Mouse (Mus musculus) midbrain, embryonic 13.5 days (tissue): ENCODE data around the gene Shb. TPM values are rescaled to one million over a fixed set of nuclear protein-coding genes. Genes with fewer than 3 reads are reported as not detected.

Experiments
- ATAC-seq: fragments of 200-750 bp; cut with Nextera tagmentation; 2 replicates; pipeline ENCODE4 v1.8.0; 2017; ENCODE audit warnings: mild to moderate bottlenecking, moderate TSS enrichment, moderate library complexity
- H3K27ac ChIP-seq: fragments of 300-500 bp; sonication (generic); 2 replicates; pipeline ENCODE4 v1.5.1; 2015; ENCODE audit warnings: inconsistent platforms, mild to moderate bottlenecking, moderate library complexity
- H3K27me3 ChIP-seq: fragments of 300-500 bp; sonication (generic); 2 replicates; pipeline ENCODE4 v1.6.1; 2015; ENCODE audit warnings: mild to moderate bottlenecking, inconsistent platforms
- H3K36me3 ChIP-seq: fragments of 300-500 bp; sonication (generic); 2 replicates; pipeline ENCODE4 v1.6.1; 2015; ENCODE audit warnings: mild to moderate bottlenecking, inconsistent platforms
- H3K4me1 ChIP-seq: fragments of 300-500 bp; sonication (generic); replicated peaks from 2 replicates; pipeline ENCODE4 v1.6.1; 2015; ENCODE audit warnings: inconsistent platforms
- H3K4me2 ChIP-seq: fragments of 300-500 bp; sonication (generic); replicated peaks from 2 replicates; pipeline ENCODE4 v1.6.1; 2015; ENCODE audit warnings: moderate library complexity, mild to moderate bottlenecking, inconsistent platforms
- H3K4me3 ChIP-seq: fragments of 300-500 bp; sonication (generic); replicated peaks from 2 replicates; pipeline ENCODE4 v1.5.1; 2015; ENCODE audit warnings: mild to moderate bottlenecking, inconsistent platforms
- H3K9ac ChIP-seq: fragments of 300-500 bp; sonication (generic); replicated peaks from 2 replicates; pipeline ENCODE4 v1.6.1; 2015; ENCODE audit warnings: mild to moderate bottlenecking, inconsistent platforms
- H3K9me3 ChIP-seq: fragments of 300-500 bp; sonication (generic); 2 replicates; pipeline ENCODE4 v1.6.1; 2016; ENCODE audit warnings: mild to moderate bottlenecking, inconsistent platforms
- WGBS: fragments of 180-500 bp; shearing (Covaris S2); methylation state at CpG from one replicate; pipeline ENCODE4 v1.1.7; 2015; 5-methylcytosine and 5-hydroxymethylcytosine counted together
- polyA plus RNA-seq: library from polyadenylated mRNA; unstranded; fragments of >200 nt; fragmentation: Nextera tagmentation; extraction: Ambion mirVana; gene quantifications from 2 replicates; pipeline ENCODE4 v1.2.1, GENCODE M21; 2015

Shb gene
- polyA plus RNA-seq, 1 experiment from 2014 or later: 3.6 TPM

DNA sequence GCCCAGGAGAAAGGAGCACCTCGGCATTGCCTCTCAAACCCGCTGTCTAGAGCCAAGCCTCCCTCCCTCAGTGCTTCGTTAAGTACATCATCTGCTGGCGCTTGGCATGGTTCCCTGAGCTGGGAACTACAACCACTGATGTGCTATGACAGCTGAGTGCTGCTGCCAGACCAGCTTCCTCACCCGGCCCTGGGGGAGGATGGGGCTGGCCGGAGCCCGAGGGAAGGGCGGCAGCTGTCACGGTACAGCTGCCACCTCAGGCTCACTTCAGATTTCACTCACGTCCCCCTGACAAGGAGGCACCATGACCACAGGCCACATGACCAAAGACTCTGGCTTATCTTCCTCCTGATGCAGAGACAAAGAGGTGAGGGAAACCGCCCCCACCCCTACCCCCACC is 59.1 kb downstream of the Shb start:
- peak overlapping the region; percentile 69 for H3K27ac ChIP-seq

DNA sequence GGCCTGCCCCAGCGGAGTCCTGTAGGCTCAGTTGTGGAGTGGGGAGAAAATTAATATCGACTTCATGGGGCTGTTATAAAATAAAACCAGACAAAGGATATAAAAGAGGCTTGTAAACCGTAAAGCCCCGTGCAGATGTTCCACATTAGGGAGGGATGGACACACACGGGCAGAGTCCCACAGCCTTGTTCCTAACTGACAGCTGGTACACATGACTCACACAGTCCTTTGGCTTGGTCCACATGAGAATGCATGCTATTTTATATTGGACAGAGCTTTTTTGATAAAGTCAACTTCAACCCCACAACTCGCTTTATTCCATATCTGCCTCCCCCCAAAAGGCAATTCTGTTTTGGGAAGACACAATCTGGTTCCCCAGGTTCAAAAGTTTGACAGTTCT is 59.6 kb downstream of the Shb start:
- no peak for ATAC-seq
- Histone ChIP-seq H3K36me3 (no peaks in the 10 kb centered on the region), H3K27me3 (no peaks in the 10 kb centered on the region), H3K9me3 (no peaks in the 10 kb centered on the region), H3K27ac (peak overlapping the region; percentile 69), H3K4me1 (peaks cover 45% of the 10 kb centered on the region), H3K9ac (no peak overlapping the region), H3K4me3 (no peak overlapping the region), H3K4me2 (no peak overlapping the region)
- WGBS: 61% methylated on average over 6 of the region's 6 CpGs

More for the DNA sequence above, 59.1 kb downstream of the Shb start:
- no peaks in the 10 kb centered on the region for H3K27me3 ChIP-seq
- WGBS: 21% methylated on average over 11 of the region's 11 CpGs
- H3K4me2 ChIP-seq: no peak overlapping the region
- no peaks in the 10 kb centered on the region for H3K36me3 ChIP-seq
- H3K4me1 ChIP-seq: peaks cover 49% of the 10 kb centered on the region
- H3K9me3 ChIP-seq: no peaks in the 10 kb centered on the region
- ATAC-seq: peak; percentile 85
- H3K4me3 ChIP-seq: no peak overlapping the region
- no peak overlapping the region for H3K9ac ChIP-seq

DNA sequence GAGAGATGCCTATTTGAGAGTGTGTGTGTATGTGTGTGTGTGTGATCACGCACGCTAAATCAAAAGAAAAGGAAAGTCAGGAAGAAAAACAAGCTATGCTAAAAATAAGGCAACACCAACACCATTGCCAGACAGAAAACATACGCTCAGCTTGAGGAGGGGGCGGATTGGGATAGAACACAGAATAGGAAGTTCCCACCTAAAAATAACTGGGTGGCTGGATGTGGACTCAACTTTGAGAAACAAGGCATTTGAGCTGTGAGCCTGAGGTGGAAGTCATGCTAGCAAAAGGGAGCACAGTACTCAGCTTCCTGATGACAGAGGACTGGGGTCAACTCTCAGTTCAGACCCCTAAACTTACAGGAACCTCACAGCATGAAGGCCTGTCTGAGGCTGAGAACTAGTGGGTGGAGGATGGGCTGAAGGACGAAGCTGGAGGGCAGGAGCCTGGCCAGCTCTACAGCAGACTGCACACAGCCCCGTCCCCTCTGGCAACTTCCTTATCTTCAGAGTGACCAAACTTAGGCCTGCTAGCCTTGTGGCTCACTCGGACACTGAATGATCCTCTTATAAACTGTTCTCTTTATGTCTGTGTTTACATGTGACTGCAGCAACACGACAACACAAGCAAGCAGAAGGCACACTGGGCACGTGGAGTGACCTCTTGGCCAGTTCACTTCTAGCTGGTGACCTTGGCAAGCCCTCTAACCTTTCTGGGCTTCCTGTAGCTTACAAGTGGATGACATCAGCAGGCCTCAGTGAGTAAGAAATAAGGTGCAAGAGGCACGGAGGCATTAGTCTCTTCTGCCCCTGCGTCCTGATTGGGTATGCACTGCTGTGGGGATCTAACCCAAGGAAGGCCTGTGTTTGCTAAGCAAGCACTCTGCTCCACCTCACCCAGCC is 60.4 kb downstream of the Shb start:
- ATAC-seq: no peak
- H3K4me3 ChIP-seq: no peak overlapping the region
- H3K27ac ChIP-seq: peak overlapping the region; percentile 69; the same call in 1 of the 2 replicates
- no peak overlapping the region for H3K9ac ChIP-seq
- 73% methylated on average over 11 of the region's 11 CpGs for WGBS
- no peaks in the 10 kb centered on the region for H3K9me3 ChIP-seq
- H3K4me2 ChIP-seq: no peak overlapping the region
- no peaks in the 10 kb centered on the region for H3K27me3 ChIP-seq
- peaks cover 44% of the 10 kb centered on the region for H3K4me1 ChIP-seq
- no peaks in the 10 kb centered on the region for H3K36me3 ChIP-seq

GRCm38 (mm10) chr4:45469057-45469456 is 63.2 kb downstream of the Shb start:
- WGBS: 70% methylated on average over 6 of the region's 6 CpGs
- no peak overlapping the region for H3K4me3 ChIP-seq
- H3K27ac ChIP-seq: no peak overlapping the region
- H3K27me3 ChIP-seq: no peaks in the 10 kb centered on the region
- H3K4me1 ChIP-seq: peaks cover 34% of the 10 kb centered on the region
- H3K9me3 ChIP-seq: no peaks in the 10 kb centered on the region
- no peaks in the 10 kb centered on the region for H3K36me3 ChIP-seq
- no peak overlapping the region for H3K4me2 ChIP-seq
- no peak overlapping the region for H3K9ac ChIP-seq
- ATAC-seq: no peak

- no peak overlapping the region for H3K9ac ChIP-seq
- H3K4me2 ChIP-seq: no peak overlapping the region
- no peaks in the 10 kb centered on the region for H3K27me3 ChIP-seq
- H3K4me1 ChIP-seq: peaks cover 29% of the 10 kb centered on the region
- H3K27ac ChIP-seq: no peak overlapping the region
- WGBS: 83% methylated on average over 6 of the region's 6 CpGs
- no peaks in the 10 kb centered on the region for H3K36me3 ChIP-seq
- ATAC-seq: no peak
- no peaks in the 10 kb centered on the region for H3K9me3 ChIP-seq
- no peak overlapping the region for H3K4me3 ChIP-seq
Observed at GRCm38 (mm10) chr4:45468507-45468906, 63.8 kb downstream of the Shb start.

DNA sequence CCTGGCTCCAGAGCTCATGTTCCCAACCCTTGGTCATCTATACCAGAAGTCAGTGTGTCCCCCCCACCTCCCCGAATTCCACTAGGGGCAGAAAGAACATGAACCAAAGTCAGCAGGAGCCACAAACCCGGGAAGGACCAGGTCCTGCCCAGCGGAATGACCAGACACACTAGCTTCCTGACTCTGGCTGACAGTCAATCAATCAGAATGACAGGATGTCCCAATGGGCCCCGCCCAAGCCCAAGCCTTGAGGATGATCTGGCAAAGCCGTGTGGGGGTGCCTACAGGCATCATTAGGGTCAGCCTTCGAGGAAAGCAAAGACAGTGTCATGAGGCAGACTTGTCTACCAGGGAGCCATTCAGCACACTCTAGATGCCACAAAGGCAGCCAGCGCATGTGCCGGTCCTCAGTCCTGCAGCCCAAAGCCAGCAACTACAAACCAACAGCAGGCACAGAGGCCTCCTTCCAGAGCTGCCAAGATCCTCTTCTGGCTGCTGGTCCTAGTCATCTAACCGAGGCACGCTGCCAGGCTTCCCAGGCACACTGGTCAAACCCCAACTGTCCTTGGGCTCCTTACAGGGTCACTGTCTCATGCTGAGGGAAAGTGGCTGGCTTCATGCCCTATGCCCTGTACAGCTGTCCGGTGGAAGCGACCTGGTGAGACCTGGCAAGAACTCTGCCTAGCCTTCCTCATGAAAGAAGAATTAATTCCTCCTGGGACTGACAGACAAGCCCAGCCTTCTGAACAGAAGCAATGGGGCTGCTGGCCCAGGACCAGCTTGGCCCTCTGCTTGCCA is 65.0 kb downstream of the Shb start:
- H3K27ac ChIP-seq: no peak overlapping the region
- H3K27me3 ChIP-seq: no peaks in the 10 kb centered on the region
- H3K36me3 ChIP-seq: no peaks in the 10 kb centered on the region
- H3K4me1 ChIP-seq: peaks cover 18% of the 10 kb centered on the region
- 85% methylated on average over 12 of the region's 12 CpGs for WGBS
- H3K4me2 ChIP-seq: no peak overlapping the region
- ATAC-seq: no peak
- no peaks in the 10 kb centered on the region for H3K9me3 ChIP-seq
- no peak overlapping the region for H3K4me3 ChIP-seq
- no peak overlapping the region for H3K9ac ChIP-seq

GRCm38 (mm10) chr4:45464941-45465340 is 67.3 kb downstream of the Shb start:
- H3K9ac ChIP-seq: no peak overlapping the region
- H3K4me2 ChIP-seq: no peak overlapping the region
- ATAC-seq: no peak
- H3K27ac ChIP-seq: no peak overlapping the region
- H3K9me3 ChIP-seq: no peaks in the 10 kb centered on the region
- no peak overlapping the region for H3K4me3 ChIP-seq
- no peaks in the 10 kb centered on the region for H3K27me3 ChIP-seq
- no peaks in the 10 kb centered on the region for H3K36me3 ChIP-seq
- 75% methylated on average over 9 of the region's 9 CpGs for WGBS
- H3K4me1 ChIP-seq: peaks cover 16% of the 10 kb centered on the region

- Histone ChIP-seq H3K9me3 (no peaks in the 10 kb centered on the region), H3K4me2 (no peak overlapping the region), H3K4me1 (peaks cover 16% of the 10 kb centered on the region), H3K4me3 (no peak overlapping the region), H3K36me3 (no peaks in the 10 kb centered on the region), H3K27ac (no peak overlapping the region), H3K27me3 (no peaks in the 10 kb centered on the region), H3K9ac (no peak overlapping the region)
- WGBS: 80% methylated on average over 12 of the region's 12 CpGs
- ATAC-seq: no peak
Observed at GRCm38 (mm10) chr4:45464528-45464927, 67.7 kb downstream of the Shb start.

GRCm38 (mm10) chr4:45464123-45464522 is 68.1 kb downstream of the Shb start:
- H3K4me1 ChIP-seq: peaks cover 16% of the 10 kb centered on the region
- WGBS: 97% methylated on average over 3 of the region's 3 CpGs
- no peak for ATAC-seq

DNA sequence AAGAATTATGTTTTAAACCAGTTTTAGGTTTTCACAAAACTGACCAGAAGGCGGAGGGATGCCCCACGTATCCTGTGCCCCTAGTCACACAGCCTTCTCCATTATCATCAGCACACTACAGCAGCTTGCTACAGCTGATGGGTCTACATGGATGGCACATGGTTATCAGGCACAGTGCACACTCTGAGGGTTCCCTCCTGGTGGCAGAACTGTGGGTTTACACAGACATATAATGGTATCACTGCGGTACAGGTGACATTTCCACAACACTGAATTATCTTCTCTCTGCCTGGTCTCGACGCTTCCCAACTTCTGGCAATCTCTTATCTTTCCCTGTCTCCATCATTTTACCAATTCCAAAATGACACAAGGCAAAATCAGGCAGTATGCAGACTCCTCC is 69.6 kb downstream of the Shb start:
- H3K4me3 ChIP-seq: no peak overlapping the region

More at GRCm38 (mm10) chr4:45464123-45464522, 68.1 kb downstream of the Shb start:
- no peak overlapping the region for H3K9ac ChIP-seq
- no peak overlapping the region for H3K4me2 ChIP-seq
- H3K27me3 ChIP-seq: no peaks in the 10 kb centered on the region
- no peak overlapping the region for H3K27ac ChIP-seq
- H3K4me3 ChIP-seq: no peak overlapping the region
- H3K36me3 ChIP-seq: no peaks in the 10 kb centered on the region
- no peaks in the 10 kb centered on the region for H3K9me3 ChIP-seq

DNA sequence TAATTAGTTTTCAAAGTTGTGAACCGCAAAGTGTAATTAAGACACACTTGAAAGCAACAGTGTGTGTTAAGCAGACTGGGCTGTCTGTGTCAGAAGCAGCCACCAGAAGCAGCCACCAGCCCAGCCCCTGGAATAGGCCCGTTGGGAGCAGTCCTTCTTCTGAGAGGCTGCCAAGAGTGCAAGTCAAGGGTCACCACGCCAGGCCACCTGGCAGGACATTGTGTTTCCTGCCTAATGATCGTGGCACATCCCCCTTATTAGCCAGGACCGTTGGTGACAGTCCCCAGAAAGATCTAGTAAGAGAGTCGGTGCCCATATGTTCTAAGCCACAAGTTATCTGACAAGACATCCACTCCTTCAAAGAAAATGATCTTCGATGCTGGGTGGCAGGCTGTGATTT is 70.6 kb downstream of the Shb start:
- WGBS: 28% methylated on average over 7 of the region's 7 CpGs

More for the DNA sequence above, 69.6 kb downstream of the Shb start:
- WGBS: 89% methylated on average over 5 of the region's 5 CpGs
- Histone ChIP-seq H3K27ac (no peak overlapping the region), H3K4me1 (peaks cover 15% of the 10 kb centered on the region), H3K4me2 (no peak overlapping the region), H3K9me3 (no peaks in the 10 kb centered on the region), H3K27me3 (no peaks in the 10 kb centered on the region), H3K36me3 (no peaks in the 10 kb centered on the region), H3K9ac (no peak overlapping the region)
- ATAC-seq: no peak; the same call in 1 of the 2 replicates

DNA sequence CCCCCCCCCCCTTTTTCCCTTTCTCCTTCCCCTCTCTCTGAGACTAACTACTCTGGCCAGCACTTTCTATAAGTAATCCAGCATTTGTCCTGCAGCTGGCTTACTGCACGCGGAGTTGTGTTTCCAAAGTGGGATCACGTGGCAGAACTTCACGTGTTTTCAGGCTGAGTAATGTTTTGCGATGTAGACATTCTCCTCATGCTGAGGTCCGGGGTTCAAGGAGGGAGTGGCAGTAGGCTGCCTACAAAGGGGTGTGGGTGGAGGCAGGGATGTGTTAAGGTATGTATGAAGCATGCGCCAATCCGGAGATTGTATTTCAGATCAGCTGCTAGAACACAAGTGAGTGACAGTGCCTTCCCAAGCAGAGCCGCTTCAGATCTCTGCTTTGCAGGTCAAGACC is 72.9 kb downstream of the Shb start:
- 82% methylated on average over 9 of the region's 9 CpGs for WGBS
- H3K4me3 ChIP-seq: no peak overlapping the region
- no peak for ATAC-seq
- H3K4me1 ChIP-seq: peaks cover 11% of the 10 kb centered on the region
- no peaks in the 10 kb centered on the region for H3K27me3 ChIP-seq
- no peak overlapping the region for H3K27ac ChIP-seq
- H3K9ac ChIP-seq: no peak overlapping the region
- H3K4me2 ChIP-seq: no peak overlapping the region
- no peaks in the 10 kb centered on the region for H3K36me3 ChIP-seq
- H3K9me3 ChIP-seq: no peaks in the 10 kb centered on the region

More for the DNA sequence above, 70.6 kb downstream of the Shb start:
- Histone ChIP-seq H3K9ac (no peak overlapping the region), H3K9me3 (no peaks in the 10 kb centered on the region), H3K27ac (no peak overlapping the region), H3K4me3 (no peak overlapping the region), H3K27me3 (no peaks in the 10 kb centered on the region), H3K4me2 (no peak overlapping the region), H3K36me3 (no peaks in the 10 kb centered on the region), H3K4me1 (peaks cover 11% of the 10 kb centered on the region)
- ATAC-seq: no peak
